Mouse (Mus musculus): Measurements from ENCODE around the gene Ntrk2.

Gene Ntrk2

DNA sequence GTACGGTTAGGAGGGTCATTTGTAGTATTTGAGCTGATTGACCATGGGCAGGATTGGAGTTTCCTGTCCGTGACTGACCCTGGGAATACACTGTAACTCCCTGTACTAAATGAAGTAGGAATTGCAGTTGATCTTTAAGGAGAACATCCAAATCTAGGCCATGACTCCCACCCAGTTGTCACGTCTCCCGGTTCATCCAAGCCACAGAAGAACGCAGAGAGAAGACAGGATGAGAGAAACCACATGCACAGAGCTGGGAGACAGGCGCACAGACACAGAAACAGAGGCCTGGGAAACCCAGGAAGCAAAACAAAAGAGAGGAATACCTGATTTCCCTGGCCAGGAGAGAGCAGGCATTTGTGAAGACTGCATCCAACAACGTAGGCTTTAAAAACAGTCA is 117.1 kb downstream of the Ntrk2 start:
- no peak for DNase-seq (ENCODE audit: low spot score)

DNA sequence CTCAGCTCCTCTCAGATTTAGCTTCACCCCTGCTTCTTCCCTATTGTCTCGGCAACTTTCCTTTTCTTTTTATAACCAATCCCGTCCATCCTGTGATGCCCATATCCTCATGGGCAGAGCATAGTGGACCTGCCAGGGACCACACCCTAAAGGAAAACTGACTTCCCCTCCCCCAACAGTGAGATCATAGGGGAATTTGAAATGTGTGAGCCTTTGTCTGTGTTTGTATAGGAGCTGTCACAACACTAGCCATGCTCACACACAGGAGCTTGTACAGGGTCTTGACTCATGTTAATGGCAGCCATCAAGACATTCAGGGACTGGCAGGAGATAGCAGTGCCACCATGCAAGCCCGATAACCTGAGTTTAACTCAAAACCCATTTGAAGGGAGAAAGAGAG is 118.1 kb downstream of the Ntrk2 start:
- no peak for DNase-seq (ENCODE audit: low spot score)

DNA sequence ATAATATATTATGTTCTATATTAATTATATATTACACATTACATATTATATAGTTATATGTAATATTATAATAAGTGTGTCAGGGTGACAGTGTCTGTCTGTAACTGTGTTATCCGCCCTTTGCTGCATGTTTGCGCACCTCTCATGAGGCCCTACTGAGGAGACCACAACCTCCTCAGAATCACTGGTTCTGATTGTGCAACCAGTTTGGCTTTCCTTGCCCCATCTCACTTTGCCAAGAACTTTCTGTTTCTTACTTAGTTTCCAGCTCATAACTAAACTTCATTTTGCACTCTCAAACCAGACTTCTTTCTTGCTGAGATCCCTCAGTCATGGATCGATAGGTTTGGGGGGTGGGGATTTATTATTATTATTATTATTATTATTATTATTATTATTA is 120.8 kb downstream of the Ntrk2 start:
- DNase-seq (ENCODE audit: low spot score) = no peak

DNA sequence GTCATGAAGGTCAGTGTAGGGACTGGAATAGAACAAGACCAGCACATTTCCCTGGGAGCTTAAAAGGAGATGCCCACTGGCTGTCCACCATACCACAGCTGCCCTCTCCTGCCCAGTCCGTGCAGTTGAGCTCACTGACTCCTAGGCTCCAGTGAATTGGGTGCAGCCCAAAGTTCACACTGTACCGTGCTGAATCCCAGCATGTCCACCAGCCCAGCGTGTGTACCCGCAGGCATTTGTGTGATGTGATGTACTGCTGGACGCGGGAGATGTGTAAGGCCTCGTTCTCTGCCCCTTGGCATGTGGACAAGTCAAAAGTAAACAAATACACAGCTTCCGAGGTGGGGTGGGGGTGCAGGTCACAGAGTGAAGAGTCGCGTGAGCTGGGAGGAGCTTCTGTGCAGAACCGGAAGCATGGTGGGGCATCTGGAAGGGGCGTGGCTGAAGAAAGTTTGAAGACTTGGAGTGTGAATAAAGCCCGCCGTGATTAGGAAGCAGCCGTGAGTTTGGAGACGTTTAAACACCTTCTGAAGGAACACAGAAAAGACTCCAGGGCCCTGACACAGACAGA is 121.4 kb downstream of the Ntrk2 start:
- no peak for DNase-seq (ENCODE audit: low spot score)

DNA sequence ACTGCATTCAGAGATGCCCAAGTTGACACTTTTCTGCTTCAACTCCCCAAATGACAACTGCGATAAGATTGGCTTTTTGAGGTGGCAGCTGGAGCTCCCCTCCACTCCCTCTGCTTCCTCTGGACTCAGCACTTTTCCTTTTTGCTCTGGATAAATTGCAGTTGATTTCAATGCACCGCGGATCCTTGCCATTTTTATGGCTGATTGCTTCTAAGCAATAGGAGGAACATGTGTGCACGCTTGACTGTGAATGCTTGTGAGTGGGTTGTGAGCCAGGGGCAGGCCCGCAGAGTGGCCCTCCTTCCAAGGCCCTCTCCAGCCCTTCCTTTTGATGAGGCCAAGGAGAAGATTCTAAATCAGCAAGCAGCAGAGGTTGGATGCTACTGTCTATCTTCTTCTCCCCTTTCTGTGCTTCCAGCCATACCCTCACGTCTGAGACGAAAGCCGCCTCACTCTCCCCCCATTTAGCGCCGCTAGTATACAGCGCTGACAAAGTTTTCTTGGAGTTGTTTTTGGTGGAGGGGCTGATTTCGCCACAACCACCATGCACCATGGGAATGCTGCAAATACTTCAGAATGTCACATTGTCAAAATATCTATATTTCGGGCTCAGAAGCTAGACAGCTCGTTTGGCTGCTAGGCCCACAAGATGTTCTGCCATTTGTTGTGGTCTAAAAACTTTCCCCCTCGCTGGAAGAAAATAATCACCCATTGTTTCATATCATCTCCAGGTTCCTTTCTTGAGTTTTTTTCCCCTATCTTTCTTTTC is 122.5 kb downstream of the Ntrk2 start:
- DNase-seq (ENCODE audit: low spot score) = no peak

DNA sequence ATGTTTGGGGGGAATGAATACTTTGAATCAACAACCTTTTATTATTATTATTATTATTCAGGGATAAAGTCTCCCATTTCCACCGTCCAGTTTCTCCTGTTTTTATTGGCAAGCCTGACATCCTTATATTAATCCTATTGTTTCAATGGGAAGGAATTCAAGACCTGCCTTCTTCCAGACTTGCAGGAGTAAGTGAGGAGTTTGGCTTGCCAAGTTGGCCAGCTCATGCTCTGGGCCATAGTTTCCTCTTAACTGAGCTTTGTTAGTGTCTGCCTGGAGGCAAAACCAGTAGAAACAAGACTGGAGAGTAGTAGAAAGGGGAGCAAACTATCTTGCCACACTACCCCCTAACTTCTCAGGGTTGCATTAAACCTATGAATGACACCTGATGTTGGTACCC is 123.8 kb downstream of the Ntrk2 start:
- DNase-seq (ENCODE audit: low spot score) = no peak

DNA sequence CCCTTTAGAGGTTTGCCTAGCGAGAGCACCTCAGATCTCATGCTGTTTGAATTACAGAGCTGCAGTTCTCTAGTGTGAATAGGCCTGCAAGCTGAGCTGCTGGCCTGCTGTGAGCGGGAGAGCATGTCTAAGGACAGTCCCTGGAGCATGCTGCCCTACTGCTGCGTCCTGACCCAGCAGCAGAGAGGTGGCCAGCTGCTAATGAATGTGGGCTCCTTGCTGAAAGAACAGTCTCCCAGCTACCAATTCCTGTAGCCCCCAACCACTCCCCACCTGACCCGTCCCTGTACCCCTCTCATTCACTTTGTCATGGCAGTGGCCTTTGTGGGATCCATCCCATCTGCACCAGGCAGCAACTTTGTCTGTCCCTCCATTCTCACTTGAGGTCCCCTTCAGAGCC is 126.8 kb downstream of the Ntrk2 start:
- DNase-seq (ENCODE audit: low spot score) = no peak

DNA sequence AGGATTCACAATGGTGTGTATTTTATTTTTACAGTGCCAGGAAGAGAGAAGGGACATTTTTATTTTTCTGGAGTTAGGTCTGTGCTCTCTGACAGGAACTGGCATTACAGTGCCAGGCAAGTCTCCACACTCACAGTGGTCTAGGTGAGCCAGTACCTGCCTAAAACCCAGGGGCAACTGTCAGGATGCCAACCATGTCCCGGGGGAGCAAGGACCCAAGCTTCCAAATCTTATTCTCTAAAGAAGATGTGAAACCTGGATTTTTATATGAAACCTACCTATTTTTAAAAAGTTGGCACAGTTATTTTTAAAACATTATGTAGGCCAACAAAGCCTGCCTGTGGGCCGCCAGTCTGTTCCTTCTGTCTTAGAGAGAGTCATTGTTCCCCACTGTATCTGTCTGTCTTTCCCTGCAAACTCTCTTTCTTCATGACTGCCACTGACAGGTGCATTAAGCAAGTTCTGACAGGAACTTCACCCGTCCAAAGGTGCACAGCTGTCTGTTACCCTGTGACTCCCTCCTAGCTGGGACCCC is 128.3 kb downstream of the Ntrk2 start:
- no peak for DNase-seq (ENCODE audit: low spot score)

DNA sequence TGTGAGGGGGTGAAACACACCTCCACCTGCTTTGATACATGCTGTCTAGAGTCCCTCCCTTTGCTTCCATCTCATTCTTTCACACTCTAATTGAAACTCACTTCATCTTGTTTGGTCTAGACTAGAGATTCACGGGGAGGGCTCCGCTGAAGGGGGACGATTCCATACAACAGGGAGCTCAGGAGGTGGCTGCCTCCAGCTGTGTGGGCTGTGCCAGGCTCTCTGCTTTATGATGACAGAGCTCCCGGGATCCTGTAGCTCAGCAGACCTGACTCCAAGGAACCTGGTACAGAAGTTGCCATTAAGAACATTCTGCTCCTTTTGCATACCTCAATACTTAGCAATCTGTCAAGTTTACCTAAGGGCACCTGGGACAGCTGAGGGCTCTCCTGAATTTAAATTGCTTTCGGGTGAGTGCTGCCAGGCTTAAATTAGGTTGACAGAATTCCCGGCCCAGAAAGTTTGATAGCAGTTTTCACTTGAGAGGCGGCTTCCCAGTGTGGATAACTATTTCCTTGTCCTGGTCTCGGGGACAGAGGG is 129.7 kb downstream of the Ntrk2 start:
- DNase-seq (ENCODE audit: low spot score) = no peak

DNA sequence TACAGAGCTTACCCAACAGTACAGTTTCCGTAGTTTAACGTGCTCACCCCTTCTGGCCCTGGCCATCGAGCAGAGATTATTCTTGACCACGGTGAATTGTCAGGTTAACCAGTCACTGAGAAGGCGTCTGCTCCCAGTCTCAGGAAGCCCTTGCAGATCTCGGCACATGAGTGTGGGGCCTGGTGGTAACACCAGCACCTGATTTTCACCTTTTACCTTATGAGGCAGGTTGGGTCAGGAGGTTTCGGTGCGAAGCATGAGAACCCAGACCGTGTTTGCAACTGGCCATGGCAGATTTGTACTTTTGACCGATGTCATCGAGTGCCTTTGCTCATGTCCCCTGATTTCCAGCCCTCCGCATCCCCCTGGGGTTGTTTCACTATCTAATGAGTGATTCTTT is 131.5 kb downstream of the Ntrk2 start:
- no peak for DNase-seq (ENCODE audit: low spot score)

DNA sequence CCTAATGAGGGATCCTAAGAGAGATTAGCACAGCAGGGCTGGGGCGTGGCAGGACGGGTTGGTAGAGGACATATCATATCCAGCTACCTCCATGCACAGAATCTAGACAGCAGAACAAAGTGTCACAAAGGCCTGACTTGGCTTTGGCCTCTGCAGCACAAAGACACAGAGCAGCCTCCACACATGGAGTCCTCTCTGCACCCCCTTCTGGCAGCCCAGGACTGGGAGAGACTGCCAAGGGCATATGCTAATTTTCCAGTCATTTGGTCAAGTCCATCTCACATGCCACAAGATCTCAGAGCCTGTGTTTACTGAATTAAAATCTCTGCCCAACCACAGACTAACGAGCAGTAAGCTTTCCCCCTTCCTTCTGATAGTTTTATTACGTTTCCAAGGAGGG is 132.1 kb downstream of the Ntrk2 start:
- DNase-seq (ENCODE audit: low spot score) = no peak

DNA sequence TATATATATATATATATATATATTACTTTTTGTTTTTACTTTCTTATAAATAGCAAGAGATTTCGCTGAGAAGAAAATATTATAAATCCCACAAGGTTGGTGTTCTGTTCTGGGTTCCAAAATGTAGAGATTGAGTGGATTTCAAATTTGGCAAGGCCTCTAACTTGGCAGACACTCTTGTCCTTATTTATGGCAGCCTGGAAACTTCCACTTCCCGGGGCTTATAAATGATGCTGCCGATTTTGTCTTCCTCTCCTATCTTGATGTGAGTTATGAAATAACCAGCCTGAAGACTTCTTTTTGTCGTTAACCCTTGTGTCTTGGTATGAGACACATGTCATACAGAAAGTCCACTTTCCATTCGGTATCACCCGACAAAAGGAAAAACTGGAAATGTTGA is 133.8 kb downstream of the Ntrk2 start:
- no peak for DNase-seq (ENCODE audit: low spot score)

DNA sequence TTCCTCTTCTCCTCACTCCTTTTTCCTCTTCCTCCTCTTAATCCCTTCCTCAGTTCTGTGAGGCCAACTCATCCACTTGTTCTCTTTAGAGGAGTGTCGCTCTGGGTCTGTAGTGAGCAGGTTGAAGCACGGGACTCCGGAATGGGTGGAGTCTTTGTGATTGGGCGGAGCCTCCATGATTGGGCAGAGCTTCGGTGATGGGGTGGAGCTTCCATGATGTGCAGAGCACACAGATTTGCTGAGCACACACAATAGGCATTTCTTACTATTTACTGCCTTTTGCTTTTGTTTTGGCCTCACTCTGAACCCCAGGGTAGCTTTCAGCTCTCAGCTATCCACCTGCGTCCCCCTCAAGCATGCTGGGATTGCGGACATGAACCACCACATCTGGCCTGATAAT is 134.4 kb downstream of the Ntrk2 start:
- DNase-seq (ENCODE audit: low spot score) = no peak

DNA sequence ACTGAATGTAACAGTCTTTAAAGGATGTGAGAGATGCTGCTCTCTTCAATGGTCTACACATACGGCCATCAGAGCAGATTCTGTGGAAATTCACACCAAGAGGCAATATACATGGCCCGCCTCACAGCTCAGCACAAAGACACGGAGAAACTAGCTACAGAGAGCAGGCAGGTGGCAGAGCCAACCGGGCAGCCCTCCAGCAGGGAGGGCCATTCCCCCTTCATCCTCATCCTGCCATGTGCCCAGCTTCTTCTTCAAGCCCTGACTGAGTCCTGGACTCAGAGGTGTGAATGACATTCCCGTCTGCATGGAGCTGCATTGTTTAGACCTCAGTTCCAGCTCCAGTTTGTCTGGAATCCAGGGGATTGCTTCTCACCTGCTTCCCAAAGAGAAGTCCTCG is 139.4 kb downstream of the Ntrk2 start:
- no peak for DNase-seq (ENCODE audit: low spot score)

DNA sequence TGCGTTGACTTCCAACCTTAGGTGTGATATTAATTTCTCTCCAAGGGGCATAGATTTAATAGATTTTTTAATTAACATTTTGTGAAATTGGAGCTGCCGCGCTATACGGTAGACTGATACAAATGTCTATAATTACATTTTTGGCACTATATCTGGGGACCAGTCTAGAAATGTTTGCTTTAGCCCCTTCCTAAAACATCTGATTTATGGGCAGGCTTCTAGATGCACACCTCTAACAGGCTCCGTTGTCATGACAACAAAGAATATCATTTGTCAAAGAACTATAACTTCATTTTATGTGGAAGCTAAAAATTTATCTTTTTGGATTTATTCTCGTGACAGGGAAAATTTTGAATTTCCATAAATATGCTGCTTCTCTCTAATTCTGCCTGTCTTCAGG is 140.2 kb downstream of the Ntrk2 start:
- DNase-seq (ENCODE audit: low spot score) = no peak

DNA sequence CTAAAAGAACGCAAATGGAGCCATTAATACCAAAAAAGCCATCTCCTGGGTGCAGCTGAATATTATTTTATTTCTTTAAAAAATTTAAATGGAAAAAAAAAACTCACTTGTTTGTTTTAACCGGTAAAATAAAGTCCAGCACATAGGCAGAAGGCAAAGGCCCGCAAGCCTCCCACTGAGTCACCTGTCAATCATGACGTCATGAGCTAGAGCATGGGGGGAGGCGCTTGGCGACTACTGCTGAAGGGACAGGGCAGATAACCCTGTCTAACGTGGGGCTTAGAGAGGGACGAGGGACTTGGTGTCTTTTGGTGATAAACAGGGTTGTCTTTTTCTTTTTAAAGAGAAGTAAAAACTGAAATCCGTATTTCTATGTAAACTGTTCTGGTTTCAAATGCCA is 140.7 kb downstream of the Ntrk2 start:
- peak; percentile 44 for DNase-seq (ENCODE audit: low spot score)

DNA sequence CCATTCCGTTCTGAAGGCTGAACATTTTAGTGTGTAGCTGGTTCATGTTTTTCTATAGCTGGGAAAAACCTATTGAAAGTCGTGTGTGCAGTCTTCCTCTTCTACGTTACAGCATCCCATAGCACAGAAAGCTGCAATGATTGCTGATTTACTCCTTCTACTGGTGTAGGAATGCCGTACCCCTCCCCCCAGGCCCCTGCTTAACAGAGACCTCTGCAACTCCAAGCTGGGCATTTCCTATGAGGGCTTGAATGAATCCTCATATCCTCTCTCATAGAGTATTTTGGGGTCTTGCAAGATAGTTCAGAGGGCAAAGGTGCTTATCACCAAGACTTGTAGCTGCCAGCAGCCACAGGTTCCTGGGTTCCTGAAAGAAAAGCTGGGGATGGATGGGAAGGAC is 148.0 kb downstream of the Ntrk2 start:
- DNase-seq (ENCODE audit: low spot score) = no peak

DNA sequence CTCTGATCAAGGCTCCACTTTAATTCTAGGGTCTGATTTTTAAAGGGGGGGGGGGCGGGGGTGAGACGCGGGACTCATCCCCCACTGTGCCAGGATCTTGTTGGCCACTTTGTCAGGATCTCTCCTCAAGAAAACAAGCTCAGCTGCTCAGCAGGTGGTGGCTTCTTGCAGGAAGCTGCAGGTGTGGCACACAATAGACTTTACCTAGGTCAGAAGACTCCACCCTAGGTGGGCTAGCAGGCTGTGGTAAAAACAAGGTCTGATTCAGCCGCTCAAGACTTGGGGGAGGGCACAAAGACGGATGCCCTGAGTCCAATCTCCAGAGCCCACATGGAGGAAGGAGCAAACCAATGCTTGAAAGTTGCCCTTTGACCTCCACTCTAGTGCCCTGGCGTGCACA is 148.4 kb downstream of the Ntrk2 start:
- DNase-seq (ENCODE audit: low spot score) = no peak

DNA sequence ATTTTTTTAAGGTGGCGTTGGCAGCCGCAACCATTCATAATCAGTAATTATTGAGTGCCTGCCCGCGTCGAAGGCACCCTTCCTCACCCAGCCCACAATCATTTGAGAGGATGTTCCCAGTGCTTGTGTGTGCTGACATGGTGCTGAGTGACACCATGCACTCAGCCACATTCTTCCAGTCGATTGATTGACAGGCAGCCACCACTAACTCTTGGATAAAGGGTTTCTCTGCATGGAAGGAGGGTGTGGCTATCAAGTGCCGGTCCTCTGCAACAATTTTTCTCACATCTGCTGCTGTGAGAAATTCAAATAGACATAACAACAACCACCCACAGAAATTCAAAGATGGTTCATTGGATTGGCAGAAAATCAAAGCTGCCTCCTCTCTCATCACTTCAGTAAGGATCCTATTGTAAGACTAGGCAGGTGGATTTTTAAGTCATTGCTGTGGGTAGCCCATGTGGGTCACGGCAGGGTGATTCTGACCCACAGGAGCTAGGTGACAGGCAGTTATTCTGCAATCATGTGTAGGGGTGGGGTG is 148.9 kb downstream of the Ntrk2 start:
- no peak for DNase-seq (ENCODE audit: low spot score)

DNA sequence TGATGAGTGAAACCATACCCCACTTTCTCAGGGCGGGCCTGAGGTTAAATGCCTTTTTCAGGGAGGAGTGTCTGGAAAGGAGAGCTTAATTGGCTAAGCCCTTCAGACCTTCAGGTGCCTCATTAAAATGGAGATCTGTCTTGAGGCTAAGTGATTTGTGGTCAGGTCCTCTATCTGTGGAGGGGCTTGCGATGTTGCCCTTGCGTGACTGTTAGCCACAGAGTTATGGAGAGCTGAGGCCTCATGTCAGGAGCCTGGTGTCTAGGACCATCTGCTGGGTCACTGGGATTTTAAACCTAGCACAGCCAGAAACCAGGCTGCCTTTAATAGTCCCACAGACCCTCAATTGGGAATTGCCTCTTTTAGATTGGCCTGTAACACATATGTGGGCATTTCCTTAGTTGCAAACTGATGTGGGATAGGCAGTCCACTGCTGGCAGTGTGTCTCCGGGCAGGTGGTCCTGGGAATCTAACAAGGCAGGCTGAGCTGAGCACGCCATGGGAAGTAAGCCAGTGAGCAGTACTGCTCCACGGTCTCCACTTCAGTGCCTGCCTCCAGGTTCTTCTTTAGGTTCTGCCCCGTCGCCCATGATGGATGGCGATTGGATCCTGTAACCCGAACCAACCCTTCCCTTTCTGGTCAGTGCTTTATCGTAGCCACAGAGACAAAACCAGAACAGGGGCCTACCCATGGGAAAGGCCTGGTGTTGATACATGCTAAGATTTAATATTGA is 152.0 kb downstream of the Ntrk2 start:
- peak; percentile 21 for DNase-seq (ENCODE audit: low spot score)

DNA sequence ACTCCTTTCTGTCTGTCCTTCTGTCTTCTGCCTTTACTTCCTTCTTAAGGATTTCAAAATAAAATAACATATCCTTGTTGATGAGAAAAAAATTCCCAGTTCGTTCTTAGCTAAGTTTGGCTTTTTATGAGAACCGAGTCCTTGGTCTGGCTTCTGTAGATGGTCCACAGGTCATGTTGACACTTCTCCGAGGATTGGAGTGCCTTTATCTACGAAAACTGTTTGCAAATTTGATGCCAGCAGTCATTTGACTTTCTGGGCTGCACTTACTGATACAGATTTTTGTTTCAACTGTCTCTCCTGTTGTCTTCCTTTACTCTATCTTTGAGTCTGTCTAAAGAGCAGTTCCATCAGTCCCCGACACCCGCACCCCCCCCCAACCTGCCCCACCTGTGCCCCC is 154.0 kb downstream of the Ntrk2 start:
- no peak for DNase-seq (ENCODE audit: low spot score)

DNA sequence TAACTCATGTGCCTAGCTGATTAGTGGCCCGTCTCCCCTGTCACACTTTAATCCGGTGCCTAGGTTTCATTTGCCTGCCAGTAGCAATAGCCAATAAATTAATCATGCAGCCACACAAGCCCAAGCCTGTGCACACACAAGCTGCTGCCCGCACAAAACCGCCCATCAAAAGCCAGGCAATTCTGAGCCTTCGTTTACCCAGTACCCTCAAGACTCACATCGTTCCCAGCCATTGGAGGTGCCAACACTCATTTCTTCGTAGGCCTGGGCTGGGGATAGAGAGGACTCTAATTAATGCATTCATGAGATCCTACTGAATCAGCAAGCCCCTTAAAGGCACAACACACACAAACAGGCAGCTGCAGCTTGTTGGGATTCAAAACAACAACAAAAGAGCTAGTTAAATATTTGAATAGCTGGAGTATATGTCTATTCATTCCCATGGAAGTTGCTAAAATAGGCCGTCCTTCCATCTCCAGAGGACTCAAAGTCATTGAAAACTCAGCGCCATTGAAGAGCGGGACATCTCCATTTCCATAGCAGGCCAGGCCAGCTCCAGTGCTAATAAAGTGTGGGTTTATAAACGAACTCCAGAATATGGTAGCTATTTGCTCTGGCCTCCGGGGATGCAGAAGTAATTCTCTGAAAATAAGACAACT is 158.5 kb downstream of the Ntrk2 start:
- DNase-seq (ENCODE audit: low spot score) = no peak
